Mouse (Mus musculus) thymus, postnatal 10 days (tissue): ENCODE measurements around the gene Ahcyl2.
"Not testable (repeated sequence)": the region's sequence is repeated elsewhere in the genome, so short reads cannot be mapped to it uniquely, and the experiment has no call there.

Source experiments
- DNase-seq, 2 experiments: peaks; one replicate each; pipeline ENCODE4 v3.0.0; 2021; ENCODE audit warnings: low spot score in 2 of 2

The Ahcyl2 gene

GRCm38 (mm10) chr6:29815060-29815459, 47.2 kb downstream of the Ahcyl2 start:
- no peak for DNase-seq

- DNase-seq: no peak
Observed at GRCm38 (mm10) chr6:29815634-29816033, 47.8 kb downstream of the Ahcyl2 start.

- not testable (repeated sequence) for DNase-seq
Observed at GRCm38 (mm10) chr6:29816371-29816770, 48.6 kb downstream of the Ahcyl2 start.

DNA sequence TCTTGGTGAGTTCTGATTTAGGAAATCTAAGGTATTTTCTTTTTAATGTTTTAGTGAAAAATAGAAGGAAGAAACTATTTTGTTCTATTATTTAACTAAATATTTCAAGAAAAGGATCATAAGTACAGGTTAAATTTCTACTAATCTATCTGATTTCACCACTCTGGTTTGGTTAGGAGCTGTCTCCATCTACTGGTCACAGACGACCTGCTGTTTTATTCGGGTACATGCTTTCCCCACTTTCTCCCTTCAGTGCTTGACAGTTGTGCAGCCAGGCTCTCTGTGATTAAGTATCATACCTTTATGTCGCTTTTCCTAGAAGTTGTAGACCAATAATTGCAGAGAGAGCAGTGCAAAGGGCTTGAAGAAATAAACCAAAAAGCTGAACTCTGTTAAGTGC, 51.5 kb downstream of the Ahcyl2 start:
- peak in 1 of 2 experiments; percentile 26 for DNase-seq

DNA sequence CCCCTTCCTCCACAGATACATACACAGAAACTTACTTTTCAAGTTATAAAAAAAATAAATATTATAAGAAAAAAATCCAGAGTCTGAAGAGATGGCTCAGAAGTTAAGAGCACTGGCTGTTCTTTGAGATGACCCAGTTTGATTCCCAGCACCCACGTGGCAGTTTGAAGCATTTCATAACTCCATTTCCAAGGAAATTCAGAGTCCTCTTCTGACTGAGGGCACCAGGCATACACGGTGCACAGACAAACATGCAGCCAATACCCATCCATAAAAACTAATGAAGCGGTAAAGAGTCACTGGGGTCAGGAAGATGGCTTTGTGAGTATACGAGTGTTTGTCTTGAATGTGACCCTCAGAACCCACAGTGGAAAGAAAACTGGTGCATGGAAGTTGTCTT, 52.5 kb downstream of the Ahcyl2 start:
- no peak for DNase-seq

DNA sequence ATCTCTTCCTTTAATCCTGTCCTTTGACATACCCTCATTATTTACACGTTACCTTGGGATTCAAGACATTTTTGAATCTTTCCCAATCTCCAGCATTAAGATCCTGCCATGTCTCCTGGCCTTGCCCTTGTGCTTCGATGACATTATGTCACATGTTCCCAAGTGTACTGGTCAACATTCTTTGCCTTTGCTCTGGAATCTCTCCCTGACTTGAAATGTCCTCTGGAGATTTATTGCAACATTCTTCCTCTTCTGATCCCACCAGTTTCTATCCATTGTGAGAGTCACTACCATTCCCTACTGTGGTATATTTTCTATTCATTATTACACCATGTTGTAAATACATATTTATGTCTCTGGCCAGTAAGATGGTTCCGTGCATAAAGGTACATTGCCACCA, 53.1 kb downstream of the Ahcyl2 start:
- no peak for DNase-seq

- no peak for DNase-seq
Observed at GRCm38 (mm10) chr6:29821770-29822169, 54.0 kb downstream of the Ahcyl2 start.

DNA sequence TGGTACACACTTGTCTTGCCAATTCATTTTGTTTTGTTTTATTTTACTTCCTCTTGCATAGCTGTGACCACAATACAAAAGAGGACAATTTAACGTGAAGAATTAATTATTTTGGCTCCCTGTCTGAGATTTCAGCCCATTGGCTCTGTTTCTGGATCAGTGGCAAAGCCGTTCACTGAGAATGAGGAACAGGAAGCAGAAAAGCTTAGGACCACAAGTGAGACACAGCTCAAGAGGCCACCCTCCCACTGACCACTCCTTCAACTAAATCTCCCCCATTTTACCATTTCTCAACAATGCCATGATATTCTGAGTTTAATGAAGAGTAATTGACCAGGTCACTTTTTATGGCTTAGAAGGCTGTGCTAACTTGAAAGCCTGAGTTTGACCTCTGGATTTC, 57.5 kb downstream of the Ahcyl2 start:
- no peak for DNase-seq

GRCm38 (mm10) chr6:29827291-29828242, 59.8 kb downstream of the Ahcyl2 start:
- DNase-seq: no peak

DNA sequence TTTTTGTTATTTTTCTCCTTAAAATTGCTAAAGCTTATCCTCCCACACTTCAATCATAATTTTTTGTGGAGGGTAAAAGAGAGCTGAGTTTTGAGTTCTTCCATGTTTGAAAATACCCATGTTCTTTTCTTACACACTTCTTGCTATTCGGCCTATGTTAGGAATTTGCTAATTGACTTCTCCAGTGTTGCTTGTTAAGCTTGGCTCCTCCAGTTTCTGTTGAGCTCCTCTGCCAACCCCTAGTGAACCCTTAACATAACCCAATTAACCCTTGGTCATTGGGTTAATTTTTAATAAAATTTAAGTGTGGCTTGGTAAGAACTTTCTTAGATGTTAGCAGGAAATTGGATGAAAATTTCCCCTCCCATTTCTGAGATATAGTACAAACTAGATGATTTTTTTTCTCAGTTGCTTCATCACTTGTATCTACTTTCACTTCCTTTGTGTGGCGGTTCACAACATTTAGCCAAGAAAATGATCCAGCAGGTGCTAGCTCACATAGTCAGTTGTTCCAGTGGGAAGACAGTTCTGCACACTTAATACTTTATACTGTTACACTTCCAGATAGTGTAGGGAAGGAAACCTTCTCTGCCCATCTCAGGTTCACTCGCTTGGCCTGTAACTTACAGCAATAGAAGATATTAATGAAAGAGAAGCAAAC, 60.9 kb downstream of the Ahcyl2 start:
- DNase-seq: no peak

- DNase-seq: no peak
Observed at GRCm38 (mm10) chr6:29832356-29832755, 64.5 kb downstream of the Ahcyl2 start.

- DNase-seq: no peak
Observed at GRCm38 (mm10) chr6:29833117-29833516, 65.3 kb downstream of the Ahcyl2 start.

DNA sequence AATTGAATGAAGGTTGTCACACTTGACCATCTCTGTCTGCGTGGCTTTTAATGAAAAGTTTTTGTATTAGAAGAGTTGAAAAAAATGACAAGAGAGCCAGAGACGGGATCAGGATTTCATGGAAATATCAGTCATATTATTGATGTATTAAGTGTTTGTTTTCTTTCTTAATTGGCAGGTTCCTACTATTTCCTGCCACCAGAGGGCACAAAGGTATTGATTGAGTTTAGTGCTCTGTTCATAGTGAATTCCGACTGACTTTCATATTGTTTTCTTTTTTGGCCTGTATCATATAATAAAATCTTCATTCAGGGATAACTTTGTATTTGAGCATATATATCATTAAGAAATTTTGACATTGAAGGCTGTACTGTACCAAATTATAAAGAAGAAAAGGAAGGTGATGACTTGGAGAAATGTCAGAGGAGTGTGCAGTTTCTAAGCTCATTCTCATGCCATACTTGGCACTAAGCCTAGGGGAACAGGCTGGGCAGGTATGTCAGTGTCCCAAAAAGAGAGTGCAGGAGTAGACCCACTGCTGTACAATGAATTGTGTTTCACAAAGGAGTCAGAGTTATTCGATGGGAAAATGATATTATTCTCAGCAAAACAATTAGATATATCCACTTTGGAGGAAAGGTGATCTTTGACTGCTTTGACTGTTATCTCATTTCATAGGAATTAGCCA, 65.9 kb downstream of the Ahcyl2 start:
- DNase-seq: peak in 1 of 2 experiments; percentile 29

GRCm38 (mm10) chr6:29835543-29836177, 67.8 kb downstream of the Ahcyl2 start:
- no peak for DNase-seq

- DNase-seq: no peak
Observed at GRCm38 (mm10) chr6:29837579-29837978, 69.8 kb downstream of the Ahcyl2 start.

DNA sequence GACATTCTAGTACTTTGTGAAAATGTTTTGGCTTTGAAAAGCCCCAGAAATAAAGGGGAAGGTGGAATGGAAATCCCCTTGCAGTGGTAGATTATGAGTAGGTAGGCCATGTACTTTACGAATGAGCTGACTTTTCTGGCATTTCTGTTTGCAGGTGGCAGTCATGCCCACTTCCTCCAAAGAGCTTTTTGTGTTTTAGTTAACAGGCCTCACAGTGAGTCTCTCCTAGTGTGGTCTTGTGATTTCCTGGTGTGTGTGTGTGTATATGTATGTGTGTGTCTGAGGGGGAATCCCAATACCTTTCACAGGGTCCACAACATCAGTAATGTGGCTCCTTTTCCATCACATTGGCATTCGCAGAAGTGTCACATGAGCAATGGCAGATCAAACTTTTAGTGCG, 70.7 kb downstream of the Ahcyl2 start:
- DNase-seq: peak; percentile 5 to 14

GRCm38 (mm10) chr6:29840008-29840407, 72.2 kb downstream of the Ahcyl2 start:
- DNase-seq: no peak

- DNase-seq: no peak
Observed at GRCm38 (mm10) chr6:29841461-29841860, 73.7 kb downstream of the Ahcyl2 start.

DNA sequence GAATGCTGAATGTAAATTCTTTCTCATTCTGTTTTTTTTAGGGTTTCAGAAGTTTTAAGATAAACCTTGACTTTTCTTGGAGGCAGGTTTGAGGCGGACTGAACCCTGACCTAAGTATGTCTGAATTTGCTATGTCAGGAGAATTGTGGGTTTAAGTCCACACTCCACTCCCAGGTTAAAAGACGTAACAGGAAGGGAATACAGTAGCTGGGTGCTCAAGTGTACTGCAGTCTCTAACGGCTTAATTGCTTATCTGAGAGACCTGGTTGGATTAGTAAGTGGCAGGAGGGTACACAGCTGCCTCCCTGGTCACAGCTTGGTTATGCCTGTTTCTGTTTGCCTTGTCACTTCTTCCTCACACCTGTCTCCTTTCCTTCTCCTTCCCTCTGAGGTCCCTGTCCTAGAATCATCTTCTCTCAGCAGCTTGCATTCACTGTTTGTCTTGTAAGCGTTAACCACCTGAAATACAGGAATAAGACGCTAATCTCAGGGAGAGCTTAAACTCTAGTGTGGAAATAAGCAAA, 79.9 kb downstream of the Ahcyl2 start:
- no peak for DNase-seq

- no peak for DNase-seq
Observed at GRCm38 (mm10) chr6:29848808-29849207, 81.0 kb downstream of the Ahcyl2 start.

DNA sequence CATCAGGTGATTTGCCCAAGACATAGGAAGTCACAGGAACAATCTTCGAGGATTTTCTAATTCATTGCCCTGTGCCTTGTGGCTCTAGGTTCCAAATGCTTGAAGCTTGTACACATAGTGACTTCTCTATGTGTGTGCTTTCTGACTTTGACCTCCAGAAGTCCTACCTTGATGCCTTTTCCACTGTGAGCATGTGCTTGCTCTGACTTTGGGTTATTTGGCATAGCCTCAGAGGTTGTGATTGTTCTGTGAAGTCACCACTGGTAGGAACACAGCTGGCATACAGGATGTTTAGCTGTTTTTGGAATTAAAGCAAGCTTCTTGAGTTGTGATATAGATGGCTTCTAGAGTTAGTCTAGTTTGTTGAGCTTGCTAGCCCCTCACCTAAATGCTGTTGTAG, 82.3 kb downstream of the Ahcyl2 start:
- no peak for DNase-seq

DNA sequence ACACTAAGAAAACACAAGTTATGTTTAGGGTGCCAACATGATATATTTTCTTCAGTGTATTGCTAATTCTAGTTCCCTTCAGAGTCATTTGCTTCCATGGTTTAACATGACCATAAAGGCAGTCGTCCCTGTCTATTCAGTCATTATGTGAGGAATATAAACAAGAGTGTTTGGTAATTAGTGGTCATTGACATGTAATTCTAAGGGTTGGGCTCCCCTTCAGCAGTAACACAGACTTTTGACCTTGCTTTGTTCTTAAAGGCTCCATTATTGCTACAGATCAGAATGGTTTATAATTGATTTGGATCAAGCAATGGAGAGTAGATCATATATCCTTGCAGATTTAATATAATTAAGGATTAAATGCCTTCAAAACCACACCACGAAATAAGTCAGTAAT, 82.9 kb downstream of the Ahcyl2 start:
- no peak for DNase-seq
